Mouse (Mus musculus) liver, adult (tissue): ENCODE measurements around the gene Stk11.
A peak's percentile ranks its signal among the peaks of the same experiment; 100 is the strongest.

ENCODE experiments used
- GATA4 ChIP-seq: IDR thresholded peaks from 2 replicates; pipeline ENCODE4 v1.6.1; 2014; ENCODE audit warnings: mild to moderate bottlenecking, low read length; ENCODE audit not compliant: insufficient replicate concordance

The Stk11 gene

GRCm38 (mm10) chr10:80161522-80162242 lies 46.1 kb downstream of the Stk11 start:
- TF ChIP-seq GATA4 = no peak

DNA sequence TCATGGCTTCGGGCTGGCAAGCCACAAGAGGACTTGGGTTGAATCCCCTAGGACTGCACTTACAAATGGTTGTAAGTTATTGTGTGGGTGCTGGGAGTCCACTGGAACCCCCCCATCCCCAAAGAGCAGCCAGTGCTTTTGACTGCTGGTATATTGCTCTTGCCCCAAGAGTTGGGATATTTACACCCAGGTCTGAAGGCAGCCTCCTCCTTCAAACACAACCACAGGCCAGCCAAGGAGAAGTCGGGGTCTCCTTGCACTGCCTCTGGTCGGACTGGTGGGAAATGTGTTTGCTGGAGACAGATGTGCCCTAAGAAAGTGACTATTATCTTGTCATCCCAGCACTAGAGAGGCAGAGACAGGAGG lies 46.6 kb downstream of the Stk11 start:
- no peak for TF ChIP-seq GATA4

- no peak for TF ChIP-seq GATA4
Measured at GRCm38 (mm10) chr10:80162716-80163299, 47.2 kb downstream of the Stk11 start.

- TF ChIP-seq GATA4 = no peak
Measured at GRCm38 (mm10) chr10:80163721-80164120, 48.1 kb downstream of the Stk11 start.

GRCm38 (mm10) chr10:80164161-80164997 lies 48.8 kb downstream of the Stk11 start:
- TF ChIP-seq GATA4 = no peak

DNA sequence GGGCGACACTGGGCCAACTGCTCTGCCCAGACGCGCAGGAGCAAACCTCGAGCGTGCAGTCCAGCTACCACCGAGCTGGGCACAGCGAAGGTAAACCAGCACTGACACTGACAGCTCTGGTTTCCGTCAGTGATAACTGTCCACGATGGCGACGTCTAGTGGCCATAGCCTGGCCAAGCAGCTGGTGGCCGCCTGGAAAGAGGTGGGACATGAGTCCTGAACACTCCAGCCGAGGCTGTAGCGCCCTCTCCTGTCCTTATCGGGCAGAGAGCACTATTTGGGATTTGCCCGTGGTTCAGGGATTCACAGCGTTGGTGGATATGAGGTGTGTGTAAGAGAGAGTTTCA lies 49.4 kb downstream of the Stk11 start:
- peak; percentile 86; the same call in 1 of the 2 replicates for TF ChIP-seq GATA4

DNA sequence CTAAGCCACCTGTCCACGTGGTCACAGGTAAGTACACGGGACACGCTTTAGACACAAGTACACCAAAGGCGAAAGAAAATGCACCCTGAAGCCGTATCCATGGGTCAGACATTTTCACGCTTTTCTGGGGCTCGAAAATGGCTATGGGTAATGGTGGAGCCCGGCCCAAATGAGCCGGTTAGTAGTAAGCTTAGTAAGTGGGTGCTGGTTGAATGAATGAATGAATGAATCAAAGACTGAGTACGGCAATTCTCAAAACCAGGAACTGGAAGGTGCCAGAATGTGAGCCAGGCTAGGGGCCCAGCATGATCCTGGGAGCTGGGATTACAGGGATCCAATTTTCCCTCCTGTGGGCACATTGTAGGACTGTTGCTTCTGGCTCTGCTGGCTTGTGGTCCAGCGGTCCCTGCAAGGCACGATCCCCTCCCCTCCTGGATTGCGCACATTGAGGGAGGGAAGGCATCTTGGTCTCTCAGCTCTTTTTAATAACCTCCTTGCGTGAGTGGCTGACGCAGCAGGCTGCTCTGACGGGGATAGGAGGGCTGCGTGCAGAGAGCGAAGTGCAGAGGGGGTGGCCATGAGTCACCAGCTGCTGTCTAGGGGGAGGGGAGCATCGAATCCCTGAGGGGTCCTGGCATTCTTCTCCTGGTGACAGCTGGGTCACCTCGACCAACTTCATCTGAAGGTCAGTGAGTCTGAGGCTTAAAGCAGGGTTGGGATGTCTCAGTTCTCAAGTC lies 50.0 kb downstream of the Stk11 start, which contains the start of gene Cirbp:
Cirbp (plus strand) TSS at position 594 of the 737 bp plus-strand sequence.
- TF ChIP-seq GATA4 = no peak

DNA sequence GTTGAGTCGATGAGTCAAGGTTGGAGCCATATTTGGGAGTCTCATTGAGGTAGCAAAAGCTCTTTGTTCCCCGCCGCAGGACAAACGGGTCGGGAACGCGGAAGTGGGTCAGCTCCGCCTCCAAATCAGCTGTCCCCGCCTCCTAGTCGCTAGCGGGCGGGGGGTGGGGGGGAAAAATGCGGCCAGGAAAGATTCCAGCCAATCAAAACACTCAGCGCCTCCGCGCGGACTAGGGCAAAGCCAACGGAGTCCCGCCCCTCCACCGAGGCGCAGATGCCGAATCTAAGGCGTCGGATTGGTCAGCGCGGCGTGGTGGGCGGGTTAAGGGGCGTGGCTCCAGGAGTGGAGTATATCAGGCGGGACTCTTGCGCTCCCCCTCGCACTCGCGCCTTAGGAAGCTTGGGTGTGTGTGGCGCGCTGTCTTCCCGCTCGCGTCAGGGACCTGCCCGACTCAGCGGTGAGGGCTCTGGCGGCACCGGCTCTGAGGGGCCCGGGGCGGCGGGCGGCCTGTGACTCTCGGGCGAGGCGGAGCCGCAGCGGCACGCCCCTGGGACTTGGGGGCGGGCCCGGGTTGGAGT lies 51.9 kb downstream of the Stk11 start:
- TF ChIP-seq GATA4 = peak; percentile 41; the same call in 1 of the 2 replicates

GRCm38 (mm10) chr10:80168038-80168661 lies 52.5 kb downstream of the Stk11 start:
- no peak for TF ChIP-seq GATA4

DNA sequence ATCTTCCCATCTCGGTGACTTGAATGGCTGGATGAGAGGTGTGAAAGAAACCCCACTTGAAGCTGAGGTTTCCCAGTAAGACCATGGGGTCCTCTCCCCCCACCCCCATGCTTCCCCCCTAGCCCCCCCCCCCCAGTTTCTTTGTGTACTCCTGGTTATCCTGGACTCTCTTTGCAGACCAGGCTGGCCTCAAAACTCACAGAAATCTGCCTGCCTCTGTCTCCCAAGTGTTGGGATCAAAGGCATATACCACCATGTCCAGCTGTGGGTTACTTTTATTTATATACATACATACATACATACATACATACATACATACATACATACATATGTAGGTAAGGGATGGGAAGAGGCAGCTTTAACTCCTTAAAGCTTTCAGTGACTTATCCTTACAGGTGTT lies 53.5 kb downstream of the Stk11 start:
- no peak for TF ChIP-seq GATA4

GRCm38 (mm10) chr10:80169651-80170050 lies 54.0 kb downstream of the Stk11 start:
- TF ChIP-seq GATA4 = no peak

- no peak for TF ChIP-seq GATA4
Measured at GRCm38 (mm10) chr10:80170052-80170451, 54.4 kb downstream of the Stk11 start.

DNA sequence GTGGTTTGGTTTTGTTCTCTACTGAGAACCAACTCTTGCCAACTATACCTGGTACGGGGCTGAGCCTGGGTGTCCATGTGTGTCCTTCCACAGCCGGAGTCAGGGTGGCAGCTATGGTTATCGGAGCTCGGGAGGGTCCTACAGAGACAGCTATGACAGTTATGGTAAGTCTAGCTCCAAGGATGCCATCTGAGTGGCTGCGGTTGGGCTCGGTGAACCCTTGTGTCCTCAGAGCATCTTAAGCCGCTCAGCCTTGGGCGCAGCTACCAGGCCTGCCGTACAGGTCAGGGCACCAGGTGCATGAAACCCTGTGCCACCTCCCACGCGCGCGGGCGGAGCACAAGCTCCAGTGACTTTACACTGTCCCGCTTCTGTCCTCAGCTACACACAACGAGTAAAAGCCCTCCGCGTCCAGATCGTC lies 55.0 kb downstream of the Stk11 start:
- TF ChIP-seq GATA4 = no peak

DNA sequence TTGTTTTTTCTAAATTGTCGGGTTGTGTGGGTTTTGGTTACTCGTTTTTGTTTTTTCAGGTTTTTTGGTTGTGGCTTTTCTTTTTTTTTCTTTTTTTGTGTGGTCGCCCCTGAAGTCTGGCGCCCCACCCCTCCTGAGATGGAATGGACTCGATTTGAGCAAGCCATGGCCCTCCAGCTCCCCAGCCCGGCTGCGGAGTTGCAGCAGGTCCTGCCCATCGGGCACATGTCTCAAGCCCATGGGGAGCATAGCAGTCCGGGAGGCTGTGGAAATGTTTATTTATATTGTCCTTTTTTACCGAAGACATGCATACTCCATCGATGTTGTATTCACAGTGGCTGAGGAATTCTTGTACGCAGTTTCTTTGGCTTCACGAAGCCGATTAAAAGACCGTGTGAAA lies 55.6 kb downstream of the Stk11 start:
- TF ChIP-seq GATA4 = no peak
